Mouse (Mus musculus): Measurements from ENCODE around the gene Cbfa2t2.

Cbfa2t2 gene

GRCm38 (mm10) chr2:154538710-154539109, 102.4 kb downstream of the Cbfa2t2 start:
- no peak for DNase-seq (ENCODE audit: low spot score)

GRCm38 (mm10) chr2:154539720-154540119, 103.4 kb downstream of the Cbfa2t2 start:
- DNase-seq (ENCODE audit: low spot score): no peak

GRCm38 (mm10) chr2:154541630-154542029, 105.3 kb downstream of the Cbfa2t2 start:
- DNase-seq (ENCODE audit: low spot score): no peak

GRCm38 (mm10) chr2:154543567-154544347, 107.5 kb downstream of the Cbfa2t2 start:
- DNase-seq (ENCODE audit: low spot score): no peak

- DNase-seq (ENCODE audit: low spot score): no peak
Observed at GRCm38 (mm10) chr2:154546711-154547110, 110.4 kb downstream of the Cbfa2t2 start, which contains the start of gene 1700003F12Rik. Gene 1700003F12Rik (plus strand): TSS chr2:154547085.

- no peak for DNase-seq (ENCODE audit: low spot score)
Observed at GRCm38 (mm10) chr2:154548688-154549087, 112.4 kb downstream of the Cbfa2t2 start.

- DNase-seq (ENCODE audit: low spot score): peak; percentile 44
Observed at GRCm38 (mm10) chr2:154549127-154549885, 113.0 kb downstream of the Cbfa2t2 start.

- no peak for DNase-seq (ENCODE audit: low spot score)
Observed at GRCm38 (mm10) chr2:154549886-154550189, 113.6 kb downstream of the Cbfa2t2 start.

GRCm38 (mm10) chr2:154550937-154551336, 114.7 kb downstream of the Cbfa2t2 start:
- no peak for DNase-seq (ENCODE audit: low spot score)

GRCm38 (mm10) chr2:154551476-154551875, 115.2 kb downstream of the Cbfa2t2 start, which contains the start of gene Actl10:
Gene Actl10 (plus strand): TSS chr2:154551776.
- DNase-seq (ENCODE audit: low spot score): no peak

GRCm38 (mm10) chr2:154551927-154552326, 115.6 kb downstream of the Cbfa2t2 start:
- DNase-seq (ENCODE audit: low spot score): no peak

- DNase-seq (ENCODE audit: low spot score): peak; percentile 50
Observed at GRCm38 (mm10) chr2:154552424-154552907, 116.2 kb downstream of the Cbfa2t2 start.

- no peak for DNase-seq (ENCODE audit: low spot score)
Observed at GRCm38 (mm10) chr2:154555235-154555634, 119.0 kb downstream of the Cbfa2t2 start.

- no peak for DNase-seq (ENCODE audit: low spot score)
Observed at GRCm38 (mm10) chr2:154557184-154557832, 121.0 kb downstream of the Cbfa2t2 start.

- DNase-seq (ENCODE audit: low spot score): no peak
Observed at GRCm38 (mm10) chr2:154558264-154559039, 122.2 kb downstream of the Cbfa2t2 start, which contains the start of gene Necab3. Gene Necab3 (minus strand): TSS chr2:154558890.

GRCm38 (mm10) chr2:154563612-154564170, 127.4 kb downstream of the Cbfa2t2 start:
- DNase-seq (ENCODE audit: low spot score): no peak

GRCm38 (mm10) chr2:154565562-154565961, 129.3 kb downstream of the Cbfa2t2 start:
- no peak for DNase-seq (ENCODE audit: low spot score)

- no peak for DNase-seq (ENCODE audit: low spot score)
Observed at GRCm38 (mm10) chr2:154566641-154567040, 130.4 kb downstream of the Cbfa2t2 start.

GRCm38 (mm10) chr2:154567766-154568165, 131.5 kb downstream of the Cbfa2t2 start:
- DNase-seq (ENCODE audit: low spot score): no peak

GRCm38 (mm10) chr2:154568329-154569070, 132.2 kb downstream of the Cbfa2t2 start:
- no peak for DNase-seq (ENCODE audit: low spot score)
